Mouse (Mus musculus) liver, embryonic 15.5 days (tissue): ENCODE results near the gene Usp45. TPM values are rescaled to one million over a fixed set of nuclear protein-coding genes. Genes with fewer than 3 reads are reported as not detected.

Experiments
- ATAC-seq: fragments of 200-750 bp; cut with Nextera tagmentation; 2 replicates; pipeline ENCODE4 v1.8.0; 2017; ENCODE audit warnings: moderate number of reproducible peaks, mild to moderate bottlenecking, moderate library complexity; ENCODE audit not compliant: insufficient read depth
- H3K27ac ChIP-seq: fragments of 300-500 bp; sonication (generic); replicated peaks from 2 replicates; pipeline ENCODE4 v1.5.1; 2015; ENCODE audit warnings: mild to moderate bottlenecking, inconsistent platforms
- H3K27me3 ChIP-seq: fragments of 300-500 bp; sonication (generic); 2 replicates; pipeline ENCODE4 v1.6.1; 2015; ENCODE audit warnings: mild to moderate bottlenecking, inconsistent platforms
- H3K36me3 ChIP-seq: fragments of 300-500 bp; sonication (generic); replicated peaks from 2 replicates; pipeline ENCODE4 v1.6.1; 2015; ENCODE audit warnings: moderate library complexity, mild to moderate bottlenecking, inconsistent platforms
- H3K4me1 ChIP-seq: fragments of 300-500 bp; sonication (generic); replicated peaks from 2 replicates; pipeline ENCODE4 v1.6.1; 2015; ENCODE audit warnings: inconsistent platforms
- H3K4me2 ChIP-seq: fragments of 300-500 bp; sonication (generic); 2 replicates; pipeline ENCODE4 v1.6.1; 2015; ENCODE audit warnings: moderate library complexity, mild to moderate bottlenecking, inconsistent platforms
- H3K4me3 ChIP-seq: fragments of 300-500 bp; sonication (generic); replicated peaks from 2 replicates; pipeline ENCODE4 v1.5.1; 2015; ENCODE audit warnings: mild to moderate bottlenecking, inconsistent platforms
- H3K9ac ChIP-seq: fragments of 300-500 bp; sonication (generic); 2 replicates; pipeline ENCODE4 v1.6.1; 2015; ENCODE audit warnings: moderate library complexity, mild to moderate bottlenecking, inconsistent platforms
- H3K9me3 ChIP-seq: fragments of 300-500 bp; sonication (generic); replicated peaks from 2 replicates; pipeline ENCODE4 v1.6.1; 2016; ENCODE audit warnings: inconsistent platforms
- WGBS: fragments of 180-500 bp; shearing (Covaris S2); methylation state at CpG from one replicate; pipeline ENCODE4 v1.1.7; 2015; ENCODE audit warnings: mixed read lengths; ENCODE audit not compliant: insufficient replicate concordance; 5-methylcytosine and 5-hydroxymethylcytosine counted together
- polyA plus RNA-seq: library from polyadenylated mRNA; unstranded; fragments of >200 nt; fragmentation: Nextera tagmentation; extraction: Ambion mirVana; gene quantifications from 2 replicates; pipeline ENCODE4 v1.2.1, GENCODE M21; 2015

Usp45 gene
- polyA plus RNA-seq, 1 experiment from 2014 or later, result 12.1 TPM

- no peaks in the 10 kb centered on the region for H3K4me1 ChIP-seq
- H3K9me3 ChIP-seq, result no peaks in the 10 kb centered on the region
- no peaks in the 10 kb centered on the region for H3K27me3 ChIP-seq
- peaks cover 72% of the 10 kb centered on the region for H3K36me3 ChIP-seq
- no peak overlapping the region for H3K4me2 ChIP-seq
- H3K4me3 ChIP-seq, result no peak overlapping the region
- no peak for ATAC-seq
- 81% methylated on average over 3 of the region's 3 CpGs for WGBS
- no peak overlapping the region for H3K9ac ChIP-seq
- H3K27ac ChIP-seq, result no peak overlapping the region
Observed at GRCm38 (mm10) chr4:21793631-21794030, 26.7 kb downstream of the Usp45 start.

GRCm38 (mm10) chr4:21801013-21801412 lies 34.1 kb downstream of the Usp45 start:
- ATAC-seq, result no peak
- WGBS, result 89% methylated on average over 1 of the region's 1 CpGs
- peaks cover 85% of the 10 kb centered on the region for H3K36me3 ChIP-seq
- no peaks in the 10 kb centered on the region for H3K27me3 ChIP-seq
- H3K4me1 ChIP-seq, result peaks cover 9% of the 10 kb centered on the region
- no peak overlapping the region for H3K4me2 ChIP-seq
- no peaks in the 10 kb centered on the region for H3K9me3 ChIP-seq
- no peak overlapping the region for H3K9ac ChIP-seq
- 0 out of 2 replicates have a peak overlapping the region, but pooled peaks have one; percentile 24 for H3K27ac ChIP-seq
- H3K4me3 ChIP-seq, result no peak overlapping the region

- Histone ChIP-seq H3K4me2 (no peak overlapping the region), H3K4me3 (no peak overlapping the region), H3K27me3 (no peaks in the 10 kb centered on the region), H3K9ac (no peak overlapping the region), H3K36me3 (peaks cover 85% of the 10 kb centered on the region), H3K27ac (no peak overlapping the region), H3K4me1 (peaks cover 9% of the 10 kb centered on the region), H3K9me3 (no peaks in the 10 kb centered on the region)
- 50% methylated on average over 2 of the region's 2 CpGs for WGBS
- ATAC-seq, result peak; percentile 73
Observed at GRCm38 (mm10) chr4:21801620-21802019, 34.7 kb downstream of the Usp45 start.

- 83% methylated on average over 5 of the region's 5 CpGs for WGBS
- H3K27me3 ChIP-seq, result no peaks in the 10 kb centered on the region
Observed at GRCm38 (mm10) chr4:21807204-21807603, 40.2 kb downstream of the Usp45 start.

GRCm38 (mm10) chr4:21810608-21811007 lies 43.7 kb downstream of the Usp45 start:
- Histone ChIP-seq H3K27me3 (no peaks in the 10 kb centered on the region), H3K4me3 (no peak overlapping the region), H3K4me2 (no peak overlapping the region), H3K9me3 (no peaks in the 10 kb centered on the region), H3K4me1 (no peaks in the 10 kb centered on the region), H3K27ac (no peak overlapping the region), H3K9ac (no peak overlapping the region), H3K36me3 (peaks cover 78% of the 10 kb centered on the region)
- 68% methylated on average over 3 of the region's 3 CpGs for WGBS
- no peak for ATAC-seq

More at GRCm38 (mm10) chr4:21807204-21807603, 40.2 kb downstream of the Usp45 start:
- no peak for ATAC-seq
- no peaks in the 10 kb centered on the region for H3K4me1 ChIP-seq
- H3K36me3 ChIP-seq, result peaks cover 82% of the 10 kb centered on the region
- no peaks in the 10 kb centered on the region for H3K9me3 ChIP-seq
- no peak overlapping the region for H3K4me3 ChIP-seq
- no peak overlapping the region for H3K27ac ChIP-seq
- no peak overlapping the region for H3K4me2 ChIP-seq
- H3K9ac ChIP-seq, result no peak overlapping the region

- Histone ChIP-seq H3K9me3 (no peaks in the 10 kb centered on the region), H3K27me3 (no peaks in the 10 kb centered on the region), H3K4me1 (no peaks in the 10 kb centered on the region), H3K9ac (no peak overlapping the region), H3K27ac (no peak overlapping the region), H3K4me3 (no peak overlapping the region), H3K4me2 (no peak overlapping the region), H3K36me3 (peaks cover 77% of the 10 kb centered on the region)
- ATAC-seq, result no peak
- 90% methylated on average over 6 of the region's 6 CpGs for WGBS
Observed at GRCm38 (mm10) chr4:21812635-21813034, 45.7 kb downstream of the Usp45 start.

GRCm38 (mm10) chr4:21814029-21814428 lies 47.1 kb downstream of the Usp45 start:
- WGBS, result 37% methylated on average over 2 of the region's 2 CpGs
- Histone ChIP-seq H3K36me3 (peaks cover 81% of the 10 kb centered on the region), H3K9me3 (no peaks in the 10 kb centered on the region), H3K4me2 (no peak overlapping the region), H3K4me1 (no peaks in the 10 kb centered on the region), H3K9ac (no peak overlapping the region), H3K27ac (no peak overlapping the region), H3K27me3 (no peaks in the 10 kb centered on the region), H3K4me3 (no peak overlapping the region)
- ATAC-seq, result no peak

- no peak overlapping the region for H3K27ac ChIP-seq
- no peaks in the 10 kb centered on the region for H3K4me1 ChIP-seq
- ATAC-seq, result no peak
- peaks cover 71% of the 10 kb centered on the region for H3K36me3 ChIP-seq
- WGBS, result 68% methylated on average over 2 of the region's 2 CpGs
- H3K9ac ChIP-seq, result no peak overlapping the region
- H3K4me2 ChIP-seq, result no peak overlapping the region
- H3K27me3 ChIP-seq, result no peaks in the 10 kb centered on the region
- H3K4me3 ChIP-seq, result no peak overlapping the region
- H3K9me3 ChIP-seq, result no peaks in the 10 kb centered on the region
Observed at GRCm38 (mm10) chr4:21826616-21827015, 59.7 kb downstream of the Usp45 start.

- Histone ChIP-seq H3K36me3 (peaks cover 58% of the 10 kb centered on the region), H3K27ac (no peak overlapping the region), H3K27me3 (no peaks in the 10 kb centered on the region), H3K9ac (no peak overlapping the region), H3K4me2 (no peak overlapping the region), H3K4me1 (no peaks in the 10 kb centered on the region), H3K9me3 (no peaks in the 10 kb centered on the region), H3K4me3 (no peak overlapping the region)
- no peak for ATAC-seq
- 89% methylated on average over 8 of the region's 8 CpGs for WGBS
Observed at GRCm38 (mm10) chr4:21832844-21833243, 65.9 kb downstream of the Usp45 start.

GRCm38 (mm10) chr4:21847481-21848286 lies 80.7 kb downstream of the Usp45 start, which contains the start of gene Pnisr:
Pnisr (plus strand) TSS chr4:21847583.
- ATAC-seq, result peak; percentile 99
- H3K4me1 ChIP-seq, result peaks cover 21% of the 10 kb centered on the region
- peak within 1 kb of the TSS; percentile 75 for H3K4me2 ChIP-seq
- H3K9me3 ChIP-seq, result no peaks in the 10 kb centered on the region
- H3K9ac ChIP-seq, result peak within 1 kb of the TSS; percentile 83
- under 1% methylated on average over 50 of the region's 50 CpGs for WGBS
- peak within 1 kb of the TSS; percentile 87 for H3K4me3 ChIP-seq
- H3K27ac ChIP-seq, result peak within 1 kb of the TSS; percentile 89
- no peaks in the 10 kb centered on the region for H3K27me3 ChIP-seq
- no peaks in the 10 kb centered on the region for H3K36me3 ChIP-seq

GRCm38 (mm10) chr4:21848287-21848630 lies 81.3 kb downstream of the Usp45 start:
- H3K4me1 ChIP-seq, result peaks cover 21% of the 10 kb centered on the region
- WGBS, result under 1% methylated on average over 24 of the region's 24 CpGs
- H3K9ac ChIP-seq, result peak overlapping the region; percentile 83
- H3K9me3 ChIP-seq, result no peaks in the 10 kb centered on the region
- peak overlapping the region; percentile 73 for H3K4me2 ChIP-seq
- peak; percentile 90 for ATAC-seq
- H3K4me3 ChIP-seq, result peak overlapping the region; percentile 87
- no peaks in the 10 kb centered on the region for H3K36me3 ChIP-seq
- no peaks in the 10 kb centered on the region for H3K27me3 ChIP-seq
- H3K27ac ChIP-seq, result peak overlapping the region; percentile 89
